Mouse (Mus musculus) cerebellum, adult 2 months (tissue): ENCODE data around the gene Hspb7.

Experiments used
- CTCF ChIP-seq: fragments of 200-500 bp; IDR thresholded peaks from 2 replicates; pipeline ENCODE4 v1.5.1; 2011; ENCODE audit warnings: low read depth, mild to moderate bottlenecking, control low read depth, low read length, moderate library complexity, borderline replicate concordance; ENCODE audit not compliant: insufficient read depth
- POLR2A ChIP-seq: fragments of 200-500 bp; IDR thresholded peaks from 2 replicates; pipeline ENCODE4 v1.6.1; 2011; ENCODE audit warnings: low read length, control low read depth, borderline replicate concordance; ENCODE audit not compliant: insufficient read depth

DNA sequence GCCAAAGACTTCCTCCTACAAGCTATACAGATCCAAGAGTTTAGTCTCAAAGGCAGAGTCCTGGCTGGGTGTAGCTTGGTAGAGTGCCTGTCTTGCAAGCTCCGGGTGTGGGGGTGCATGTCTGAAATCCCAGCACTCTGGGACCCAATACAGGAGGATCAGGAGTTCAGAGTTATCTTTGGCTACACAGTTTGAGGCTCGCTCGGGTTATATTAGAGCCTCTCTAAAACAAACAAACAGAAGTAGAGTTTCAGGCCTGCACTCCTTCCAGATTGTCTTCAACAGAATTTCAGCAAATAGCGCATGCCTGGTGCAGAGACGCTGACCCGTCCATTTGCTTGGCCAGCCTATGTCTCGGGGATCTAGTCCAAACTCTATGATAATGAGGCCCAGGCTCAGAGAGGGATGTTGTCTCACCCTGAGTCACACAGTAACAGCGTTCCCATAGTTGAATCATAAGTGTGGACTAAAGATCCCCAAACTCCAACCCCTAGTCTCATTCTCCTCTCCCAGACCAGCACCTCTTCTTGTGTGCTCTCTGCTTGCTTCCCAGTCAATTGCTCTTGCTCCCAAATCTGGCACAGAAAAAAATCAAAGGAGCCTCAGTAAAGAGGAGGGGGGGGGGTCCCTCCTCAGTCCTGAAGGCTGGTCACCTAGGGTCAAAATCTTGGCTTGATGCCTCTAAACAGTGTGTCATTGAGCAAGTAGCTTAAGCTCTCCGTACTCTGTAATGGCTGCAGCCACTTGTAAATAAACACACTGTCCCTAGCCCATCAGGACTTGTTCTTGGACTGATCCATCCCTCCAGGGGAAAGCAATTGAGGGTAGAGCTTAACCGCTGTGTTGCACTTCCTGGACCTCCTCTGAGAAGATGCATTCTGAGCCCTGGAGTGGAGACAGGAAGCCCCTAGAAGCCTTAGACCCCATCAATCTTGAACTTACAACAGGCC lies 6.5 kb downstream of the Hspb7 start:
- TF ChIP-seq CTCF: no peak
- TF ChIP-seq POLR2A: no peak
